Mouse (Mus musculus): ENCODE results near the gene Arid3b.

The Arid3b gene

GRCm38 (mm10) chr9:57748137-57748536 lies 88.5 kb downstream of the Arid3b start:
- DNase-seq (ENCODE audit: low spot score): no peak

GRCm38 (mm10) chr9:57747067-57747466 lies 89.5 kb downstream of the Arid3b start:
- no peak for DNase-seq (ENCODE audit: low spot score)

GRCm38 (mm10) chr9:57744462-57745091 lies 92.0 kb downstream of the Arid3b start:
- DNase-seq (ENCODE audit: low spot score): no peak
